Mouse (Mus musculus) urinary bladder, adult 2 months (tissue): Measurements from ENCODE around the gene Rab8b. TPM values are rescaled to one million over a fixed set of nuclear protein-coding genes. Genes with fewer than 3 reads are reported as not detected.
"Not testable (repeated sequence)": the region's sequence is repeated elsewhere in the genome, so short reads cannot be mapped to it uniquely, and the experiment has no call there.

Experiments used
- DNase-seq: peaks from one replicate; pipeline ENCODE4 v3.0.0; 2022; ENCODE audit warnings: low spot score
- polyA plus RNA-seq: library from polyadenylated mRNA; depleted of rRNA; stranded (reverse); fragments of >200 nt; gene quantifications from 2 replicates; pipeline ENCODE4 v1.2.3, GENCODE M21; 2012; rRNA removed

The Rab8b gene
- polyA plus RNA-seq, 1 experiment, result 18.9 TPM

GRCm38 (mm10) chr9:66846822-66847221, 72.7 kb downstream of the Rab8b start:
- DNase-seq, result no peak

DNA sequence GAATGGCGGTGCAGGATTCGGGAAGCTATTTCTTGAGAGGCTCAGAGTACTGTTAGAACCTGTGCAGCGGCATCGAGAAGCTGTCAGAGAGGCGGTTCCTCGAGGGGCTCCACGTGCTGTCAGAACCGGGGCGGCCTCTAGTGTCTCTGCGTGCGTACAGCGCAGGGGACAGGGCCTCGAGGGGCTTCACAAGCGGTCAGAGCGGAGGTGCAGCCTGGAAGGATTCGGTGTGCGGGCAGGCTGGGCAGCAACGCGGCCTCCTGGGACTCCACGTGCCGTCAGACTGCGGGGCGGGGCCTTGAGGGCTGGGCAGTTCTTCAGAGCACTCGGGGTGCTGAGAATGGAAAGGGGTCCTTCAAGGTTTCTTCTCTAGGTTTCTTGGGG, 84.4 kb downstream of the Rab8b start:
- no peak for DNase-seq

DNA sequence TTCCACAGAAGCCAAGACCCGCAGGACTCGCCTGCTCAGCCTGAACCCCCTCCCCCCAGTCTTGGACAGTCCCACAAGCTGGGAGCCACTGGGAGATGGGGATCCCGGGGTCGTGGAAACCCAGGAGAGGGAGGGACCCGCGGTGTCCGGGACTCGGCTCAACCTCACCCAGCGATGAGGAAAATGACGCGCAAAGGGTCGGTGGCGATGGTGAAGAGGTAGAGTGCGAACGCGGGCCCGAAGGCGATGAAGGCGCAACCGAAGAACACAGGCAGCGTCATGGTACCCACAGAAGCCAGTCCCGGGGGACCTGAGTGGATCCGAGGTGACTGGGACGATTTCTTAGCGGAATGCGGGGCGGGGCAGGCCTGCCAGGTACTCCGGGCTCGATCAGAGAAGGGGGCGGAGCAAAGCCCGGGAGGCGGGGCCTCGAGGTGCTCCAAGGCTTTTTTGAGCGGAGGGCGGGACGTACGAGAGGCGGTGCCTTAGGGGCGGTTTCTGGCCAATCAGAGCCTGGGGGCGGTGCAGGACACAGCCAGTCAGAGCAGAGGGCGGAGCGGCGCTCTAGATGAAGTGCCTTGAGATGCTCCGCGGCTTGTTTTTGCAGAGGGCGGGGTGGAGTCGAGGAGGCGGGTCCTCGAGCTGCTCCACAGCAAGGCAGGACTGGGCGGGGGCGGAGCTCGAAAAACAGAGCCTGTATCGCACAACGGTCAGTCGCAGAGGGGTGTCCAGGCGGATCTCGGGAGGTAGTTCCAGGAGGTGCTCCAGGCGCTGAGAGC, 85.0 kb downstream of the Rab8b start, which contains the start of gene Aph1c:
Gene Aph1c, minus strand, starts transcription at position 409 of the 779 bp plus-strand sequence.
- DNase-seq, result peak; percentile 89

DNA sequence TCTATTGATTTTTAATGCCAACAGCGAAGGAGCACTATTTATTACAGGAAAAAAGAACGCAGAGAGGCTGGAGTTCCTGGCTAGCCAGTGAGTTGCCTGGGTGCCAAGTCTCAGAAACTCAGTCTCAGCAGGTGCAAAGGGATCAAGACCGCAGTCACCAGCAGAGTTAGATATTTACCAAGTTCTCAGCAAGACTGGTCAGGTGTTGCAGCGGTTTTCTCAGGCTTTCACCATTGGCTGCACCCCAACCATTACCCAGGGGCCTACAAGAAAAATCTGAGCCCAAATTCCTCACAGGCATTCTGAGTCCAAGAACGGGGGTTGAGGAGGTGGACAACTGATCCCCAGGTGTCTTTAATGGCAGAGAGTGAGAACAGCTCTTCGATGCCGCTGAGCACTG, 85.6 kb downstream of the Rab8b start:
- DNase-seq, result no peak

DNA sequence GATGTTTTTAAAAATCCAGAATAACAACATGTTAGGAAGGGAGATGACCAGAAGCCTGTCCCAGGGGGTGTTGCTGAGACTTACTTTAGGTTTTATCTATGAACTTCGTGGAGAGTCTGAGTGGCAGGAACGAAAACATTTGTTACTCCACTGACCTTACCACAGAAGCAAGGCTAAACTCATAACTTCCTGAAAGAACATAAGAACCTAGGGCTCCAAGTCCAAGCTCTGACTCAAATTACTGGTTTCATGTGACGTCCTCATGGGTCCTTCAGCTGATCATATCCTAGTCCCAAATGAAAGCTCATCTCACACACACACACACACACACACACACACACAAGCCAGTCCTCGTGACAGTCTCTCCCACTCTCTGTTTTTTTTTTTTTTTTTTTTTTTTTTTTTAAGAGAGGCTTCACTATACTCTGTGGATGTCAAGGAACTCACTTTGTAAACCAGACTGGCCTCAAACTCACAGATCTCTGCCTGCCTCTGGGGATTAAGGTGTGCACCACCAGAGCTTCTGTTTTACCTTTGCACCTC, 87.0 kb downstream of the Rab8b start:
- DNase-seq, result no peak

- no peak for DNase-seq
Measured at GRCm38 (mm10) chr9:66825990-66826389, 93.5 kb downstream of the Rab8b start.

DNA sequence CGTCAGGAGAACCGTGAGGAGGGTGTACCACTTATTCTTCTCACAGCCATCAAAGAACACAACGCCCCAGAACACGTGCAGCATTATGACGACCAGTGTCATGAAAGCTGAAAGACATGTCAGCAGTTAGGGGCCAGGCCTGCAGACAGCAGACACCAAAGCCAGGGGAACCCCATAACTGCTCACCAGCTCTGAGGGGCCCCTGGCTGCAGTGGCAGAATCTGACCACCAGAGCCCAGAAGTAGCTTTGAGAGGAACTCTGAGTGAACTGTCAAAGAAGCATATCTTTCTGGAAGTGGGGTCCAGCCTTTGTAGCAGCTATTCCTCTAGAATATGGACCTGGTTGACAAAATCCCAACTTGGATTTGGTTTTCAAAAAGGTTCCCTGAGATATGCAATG, 97.2 kb downstream of the Rab8b start:
- DNase-seq, result not testable (repeated sequence)

- DNase-seq, result no peak
Measured at GRCm38 (mm10) chr9:66820996-66821395, 98.5 kb downstream of the Rab8b start.

GRCm38 (mm10) chr9:66813392-66813791, 106.1 kb downstream of the Rab8b start:
- DNase-seq, result no peak

DNA sequence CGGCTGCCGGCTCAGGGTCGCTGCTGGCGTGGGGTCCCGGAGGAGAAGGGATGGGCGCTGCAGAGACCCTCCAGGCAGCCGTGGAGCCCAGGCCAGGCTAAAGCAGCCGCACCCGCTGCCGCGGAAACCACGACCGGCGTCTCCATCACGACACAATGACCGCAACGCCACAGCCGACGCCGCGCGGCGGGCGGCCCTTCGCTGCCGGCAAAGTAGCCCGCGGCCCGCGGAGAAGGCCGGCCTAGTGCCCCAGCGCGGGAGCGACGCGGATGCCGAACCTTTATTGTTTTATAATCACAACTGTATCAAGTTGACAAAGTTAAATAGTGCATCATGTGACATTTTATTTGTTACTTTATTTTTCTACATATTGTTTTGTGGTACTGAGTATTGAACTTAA, 113.5 kb downstream of the Rab8b start:
- DNase-seq, result not testable (repeated sequence)

DNA sequence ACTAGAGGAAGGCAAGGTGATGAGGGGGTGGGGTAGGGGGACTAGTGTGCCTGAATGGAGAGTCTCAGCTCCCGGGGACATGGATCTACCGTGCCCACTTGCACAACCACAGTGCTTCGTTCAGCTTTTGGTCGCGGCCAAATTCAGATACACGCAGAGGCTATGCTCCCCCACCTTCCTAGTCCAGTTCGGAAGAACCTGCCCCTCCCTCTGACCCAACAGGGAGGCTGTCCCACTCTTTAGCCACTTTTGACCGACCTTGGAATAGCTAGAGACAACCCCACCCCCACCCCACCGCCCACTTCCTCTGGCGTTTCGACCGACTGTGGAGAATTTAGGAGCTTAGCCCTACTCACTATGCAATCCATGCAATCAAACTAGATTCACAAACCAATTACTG, 117.5 kb downstream of the Rab8b start:
- no peak for DNase-seq

DNA sequence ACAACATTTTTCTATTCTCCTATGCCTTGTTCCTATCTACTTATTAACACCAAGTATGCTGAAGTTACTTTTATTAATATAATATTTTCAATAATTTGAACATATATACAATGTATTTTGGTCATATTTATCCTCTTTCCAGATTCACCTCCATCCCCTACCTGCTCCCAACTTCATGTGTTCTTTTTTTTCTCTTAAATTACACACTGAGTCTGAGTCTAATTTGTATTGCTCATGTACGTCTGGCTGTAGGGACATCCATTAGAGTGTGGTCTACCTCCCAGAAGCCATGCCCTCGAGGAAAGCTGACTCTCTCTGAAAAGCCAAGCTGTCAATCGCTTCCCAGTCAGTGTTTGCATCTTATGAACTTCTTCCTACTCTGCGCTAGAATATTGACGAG, 122.7 kb downstream of the Rab8b start, which contains the start of gene Gm10647:
Gene Gm10647, plus strand, starts transcription at position 301 of the 400 bp plus-strand sequence.
- no peak for DNase-seq

GRCm38 (mm10) chr9:66795464-66796324, 123.8 kb downstream of the Rab8b start, which contains the start of gene Aph1b:
TSS of gene Aph1b (minus strand) at chr9:66795490.
- DNase-seq, result peak; percentile 90

- DNase-seq, result no peak
Measured at GRCm38 (mm10) chr9:66794629-66795463, 124.6 kb downstream of the Rab8b start.

Other genes with a start within 250 kb of the Rab8b start
- gene Car12, start 206.0 kb downstream of the Rab8b start, polyA plus RNA-seq, result 1.0 TPM in 2 replicates
- 8.2 and 8.8 TPM in 2 replicates for gene Aph1b, start 124.2 kb downstream of the Rab8b start, polyA plus RNA-seq
- gene Gm10647, start 122.6 kb downstream of the Rab8b start, polyA plus RNA-seq, result 0.36 and 0.37 TPM in 2 replicates
- gene Aph1c, start 85.0 kb downstream of the Rab8b start, polyA plus RNA-seq, result 3.7 and 5.0 TPM in 2 replicates
- gene Rps27l, start 26.4 kb upstream of the Rab8b start, polyA plus RNA-seq, result 270 and 343 TPM in 2 replicates
- gene Lactb, start 55.8 kb upstream of the Rab8b start, polyA plus RNA-seq, result 15.0 and 17.1 TPM in 2 replicates
- 5,954 and 6,025 TPM in 2 replicates for gene Tpm1, start 129.7 kb upstream of the Rab8b start, polyA plus RNA-seq